24 mouse cellular contexts compared by ENCODE assay signal in genomic region chr5:115045146-115045677, GRCm38 (mm10). TPM values are rescaled to one million over a fixed set of nuclear protein-coding genes. Genes with fewer than 3 reads are reported as not detected.
DNase-seq lines count a peak whose midpoint lies in the region; TF ChIP-seq lines count a peak whose summit lies in the region.
"Had no signal": no experiment of that assay in that cellular context is flagged by ENCODE, and none has a peak within 500 bp of the region (broad histone marks: within the 10 kb centered on the region; RNA-seq: fewer than 3 reads in every experiment).

No protein-coding gene starts in this region.

- 86% methylated on average over 2 of the region's 2 CpGs for WGBS in small intestine, adult 2 months

- no peak overlapping the region for H3K4me3 ChIP-seq in small intestine, adult 2 months (ENCODE audit: low read depth, low read length)
- H3K4me3 ChIP-seq: embryonic facial prominence, embryonic 15.5 days; forebrain, embryonic 15.5 days; heart, embryonic 10.5 days; hindbrain, embryonic 10.5 days; hindbrain, embryonic 15.5 days had no signal

- intact Hi-C loops in heart, postnatal 36 days (cut with DNase I): no loop called here
- intact Hi-C loops in left cerebral cortex, postnatal 25 days (cut with DNase I): no loop called here

- peak overlapping the region; percentile 77 for H3K27ac ChIP-seq in small intestine, adult 2 months (ENCODE audit: insufficient read depth, low read depth, low read length)
- H3K27ac ChIP-seq: embryonic facial prominence, embryonic 15.5 days; forebrain, embryonic 15.5 days; heart, embryonic 10.5 days; hindbrain, embryonic 10.5 days; hindbrain, embryonic 15.5 days had no signal

- peaks cover 22% of the 10 kb centered on the region; the same call in 1 of the 2 replicates for H3K4me1 ChIP-seq in small intestine, adult 2 months (ENCODE audit: control insufficient read depth, insufficient read depth, insufficient read length, low read length)

- no peaks in the 10 kb centered on the region for H3K27me3 ChIP-seq in small intestine, adult 2 months (ENCODE audit: control insufficient read depth, insufficient read depth, low read length)
- H3K27me3 ChIP-seq: CH12.LX; embryonic facial prominence, embryonic 15.5 days; forebrain, embryonic 15.5 days; hindbrain, embryonic 15.5 days had no signal

- DNase-seq in 3134 (ENCODE audit: extremely low read depth, insufficient read length, low spot score) (peak; percentile 29), 3T3-L1 (ENCODE audit: low read depth, low spot score) (peak; percentile 36)
- DNase-seq in Muller cell, postnatal 12 days (ENCODE audit: inconsistent ontology term): peak; percentile 35
- DNase-seq in heart, postnatal 36 days: no peak
- no peak for DNase-seq in left cerebral cortex, postnatal 25 days (ENCODE audit: low spot score in 2 of 2)
- DNase-seq in cerebellum, adult 11-12 months: no peak
- DNase-seq: adrenal gland, adult 2 months; adrenal gland, postnatal 25 days; cerebellum, adult 2 months; cerebellum, postnatal 10 days; embryo, embryonic 11 days; gastrocnemius, postnatal 10 days; heart, adult 18-20 months; heart, postnatal 10 days; kidney, adult 11 months had no signal

- no peak for TF ChIP-seq POLR2A in small intestine, adult 2 months (IDR thresholded peaks at IDR 0.05; ENCODE audit: low read depth, low read length)

- TF ChIP-seq CTCF in small intestine, adult 2 months (IDR thresholded peaks at IDR 0.05; ENCODE audit: extremely low read depth, insufficient read length, insufficient replicate concordance, low read depth, low read length): no peak

- 0 out of 2 replicates have a peak, but pooled peaks cover 2% of the 10 kb centered on the region for H3K36me3 ChIP-seq in small intestine, adult 2 months (ENCODE audit: control insufficient read depth, insufficient read depth, low read length)
- H3K36me3 ChIP-seq: embryonic facial prominence, embryonic 15.5 days; forebrain, embryonic 15.5 days; hindbrain, embryonic 15.5 days had no signal

RNA-seq across cellular contexts. Expression of gene Sppl3, which starts 34.3 kb away (rescaled TPM):
- polyA plus RNA-seq in small intestine, adult 2 months (2012; rRNA removed): 36.9 and 101 TPM in 2 replicates
- total RNA-seq in heart, postnatal 36 days (2021): 10 to 100 TPM; 33.0 to 35.8 TPM
- total RNA-seq in left cerebral cortex, postnatal 25 days (2021): 10 to 100 TPM; 91.9 to 92.5 TPM

RNA-seq across cellular contexts. Expression of gene Gm10401, which starts 52.9 kb away (rescaled TPM):
- not detected in 2 replicates for polyA plus RNA-seq in small intestine, adult 2 months (2012; rRNA removed)
- not detected for total RNA-seq in heart, postnatal 36 days (2021)
- total RNA-seq in left cerebral cortex, postnatal 25 days (2021): not detected
- total RNA-seq: adrenal gland, adult 2 months; adrenal gland, postnatal 25 days; gastrocnemius, postnatal 10 days; gastrocnemius, postnatal 4 days; heart, adult 18-20 months; heart, postnatal 10 days had no signal
- polyA plus RNA-seq: adrenal gland, adult 2 months; cerebellum, adult 2 months; G1E had no signal

Comparison
In these comparisons a context has a peak if more than half of its experiments do, and no peak if none do; other contexts are left out.
1. DNase-seq: peak in 3134 (single experiment), 3T3-L1 (single experiment) and Muller cell, postnatal 12 days (single experiment); none in heart, postnatal 36 days (0 of 2), left cerebral cortex, postnatal 25 days (0 of 2) and cerebellum, adult 11-12 months (single experiment).